Mouse (Mus musculus): ENCODE data around the gene Cdc37l1.

DNA sequence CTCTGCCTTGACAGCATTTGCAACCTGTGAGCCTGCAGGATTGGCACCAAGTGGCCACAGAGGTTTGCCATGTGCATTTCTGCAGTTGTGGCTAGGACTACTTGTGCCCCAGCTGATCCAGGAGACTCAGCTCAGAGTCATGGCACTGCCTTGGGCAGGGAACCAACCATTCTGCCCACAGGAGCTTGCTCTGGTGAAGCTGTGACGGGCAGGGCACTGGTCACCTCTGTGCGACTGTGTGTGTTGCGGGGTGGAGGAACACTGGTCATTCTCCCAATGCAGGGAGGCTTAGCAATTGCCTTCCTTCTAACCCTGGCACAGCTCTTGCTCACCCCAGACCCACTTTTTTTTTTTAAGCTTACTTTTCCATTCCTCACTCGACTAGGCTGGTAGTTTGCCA, 65.3 kb downstream of the Cdc37l1 start:
- TF ChIP-seq HCFC1 (IDR thresholded peaks at IDR 0.05; ENCODE audit: low read depth, low read length) (no peak), POLR2A (IDR thresholded peaks at IDR 0.05; ENCODE audit: control insufficient read depth in 1 of 2, insufficient read depth in 1 of 2, low read depth in 1 of 2, low read length in 2 of 2, poor library complexity in 1 of 2) (no peak), RCOR1 (IDR thresholded peaks at IDR 0.05; ENCODE audit: low read depth, low read length) (no peak), BHLHE40 (IDR thresholded peaks at IDR 0.05; ENCODE audit: borderline replicate concordance, low read depth, low read length) (no peak), ZNF384 (IDR thresholded peaks at IDR 0.05; ENCODE audit: low read depth, low read length) (no peak)
